Mouse (Mus musculus) testis, adult 2 months (tissue): Measurements from ENCODE around the gene Cldn12. TPM values are rescaled to one million over a fixed set of nuclear protein-coding genes. Genes with fewer than 3 reads are reported as not detected.

Experiments
- H3K27ac ChIP-seq: fragments of 200-500 bp; 2 replicates; pipeline ENCODE4 v1.5.1; 2012; ENCODE audit warnings: low read depth, low read length; ENCODE audit not compliant: control insufficient read depth, insufficient read depth
- H3K27me3 ChIP-seq: fragments of 200-500 bp; 2 replicates; pipeline ENCODE4 v1.6.1; 2012; ENCODE audit warnings: mild to moderate bottlenecking, low read length, moderate library complexity; ENCODE audit not compliant: control insufficient read depth, insufficient read depth
- H3K36me3 ChIP-seq: fragments of 200-500 bp; 2 replicates; pipeline ENCODE4 v1.6.1; 2012; ENCODE audit warnings: mild to moderate bottlenecking, low read length; ENCODE audit not compliant: control insufficient read depth, insufficient read depth
- H3K4me1 ChIP-seq: fragments of 200-500 bp; 2 replicates; pipeline ENCODE4 v1.6.1; 2012; ENCODE audit warnings: low read length; ENCODE audit not compliant: control insufficient read depth, insufficient read depth
- H3K4me3 ChIP-seq: fragments of 200-500 bp; 2 replicates; pipeline ENCODE4 v1.5.1; 2012; ENCODE audit warnings: low read depth, mild to moderate bottlenecking, low read length, moderate library complexity, mixed read lengths; ENCODE audit not compliant: control insufficient read depth
- CTCF ChIP-seq: fragments of 200-500 bp; IDR thresholded peaks from 2 replicates; pipeline ENCODE4 v1.5.1; 2012; ENCODE audit warnings: low read depth, mild to moderate bottlenecking, inconsistent platforms, low read length, moderate library complexity; ENCODE audit not compliant: control insufficient read depth, insufficient read depth, insufficient replicate concordance
- POLR2A ChIP-seq: fragments of 200-500 bp; IDR thresholded peaks from 2 replicates; pipeline ENCODE4 v1.6.1; 2012; ENCODE audit warnings: low read depth, mild to moderate bottlenecking, inconsistent platforms, low read length, moderate library complexity; ENCODE audit not compliant: control insufficient read depth
- polyA plus RNA-seq: library from polyadenylated mRNA; depleted of rRNA; stranded (reverse); fragments of >200 nt; gene quantifications from 2 replicates; pipeline ENCODE4 v1.2.3, GENCODE M21; 2012; rRNA removed

The Cldn12 gene
- polyA plus RNA-seq, 1 experiment = 7.7 TPM

DNA sequence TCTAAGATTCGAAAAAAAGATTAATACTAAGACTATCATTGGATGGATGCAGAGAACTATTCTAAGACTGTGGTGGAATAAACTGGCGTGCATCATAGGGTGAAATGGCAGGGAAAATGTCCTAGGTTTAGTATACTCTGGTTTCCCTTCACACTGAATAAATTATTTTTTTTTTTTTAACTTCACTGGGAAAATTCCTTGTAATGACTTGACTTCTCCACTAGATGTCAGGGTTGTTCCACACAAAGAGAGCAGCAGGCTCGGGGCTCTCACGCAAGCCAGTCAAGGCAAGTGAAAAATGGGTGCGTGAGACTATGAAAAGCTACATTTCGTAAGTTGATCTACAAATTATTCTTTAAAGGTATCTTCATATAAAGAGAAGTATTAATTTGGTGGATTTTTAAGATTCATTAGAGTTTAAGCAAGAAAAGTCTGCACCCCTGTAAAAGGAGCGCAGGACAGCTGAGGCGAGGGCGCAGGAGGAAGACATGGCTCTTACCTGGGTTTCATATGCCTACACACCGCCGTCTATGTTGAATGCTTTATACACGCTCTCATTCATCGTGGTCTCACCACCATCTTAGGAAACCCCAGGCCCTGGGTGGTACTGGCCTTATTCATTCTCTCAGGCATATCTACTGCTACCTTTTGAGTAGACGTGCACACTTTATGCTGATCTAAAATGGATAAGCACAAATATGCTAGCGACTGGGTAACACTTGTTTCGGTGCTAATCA, 20.3 kb downstream of the Cldn12 start:
- H3K36me3 ChIP-seq = no peaks in the 10 kb centered on the region
- H3K4me3 ChIP-seq = no peak overlapping the region
- no peaks in the 10 kb centered on the region for H3K27me3 ChIP-seq
- no peaks in the 10 kb centered on the region for H3K4me1 ChIP-seq
- TF ChIP-seq POLR2A = no peak
- TF ChIP-seq CTCF = peak; percentile 64; the same call in 1 of the 2 replicates
- no peak overlapping the region for H3K27ac ChIP-seq

DNA sequence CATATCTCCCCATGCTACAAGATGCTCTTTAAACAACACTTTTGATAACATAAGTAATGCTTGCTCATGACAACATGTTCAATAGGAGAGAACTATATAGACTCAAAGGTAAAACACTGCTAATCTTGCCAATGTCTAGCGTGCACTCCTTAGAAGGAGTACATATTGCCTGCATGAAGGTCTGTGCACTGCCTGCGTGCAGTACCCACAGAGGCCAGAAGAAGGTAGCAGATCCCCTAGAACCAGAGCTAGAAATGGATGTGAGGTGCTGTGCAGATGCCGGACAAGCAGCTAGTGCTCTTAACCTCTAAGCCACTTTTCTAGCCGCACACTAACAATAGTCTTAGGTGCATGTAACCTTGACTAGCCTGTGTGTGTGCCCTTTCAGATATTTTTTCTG, 22.6 kb downstream of the Cldn12 start:
- Histone ChIP-seq H3K27ac (no peak overlapping the region), H3K4me3 (no peak overlapping the region), H3K27me3 (no peaks in the 10 kb centered on the region), H3K4me1 (no peaks in the 10 kb centered on the region), H3K36me3 (no peaks in the 10 kb centered on the region)
- TF ChIP-seq POLR2A = no peak
- no peak for TF ChIP-seq CTCF

DNA sequence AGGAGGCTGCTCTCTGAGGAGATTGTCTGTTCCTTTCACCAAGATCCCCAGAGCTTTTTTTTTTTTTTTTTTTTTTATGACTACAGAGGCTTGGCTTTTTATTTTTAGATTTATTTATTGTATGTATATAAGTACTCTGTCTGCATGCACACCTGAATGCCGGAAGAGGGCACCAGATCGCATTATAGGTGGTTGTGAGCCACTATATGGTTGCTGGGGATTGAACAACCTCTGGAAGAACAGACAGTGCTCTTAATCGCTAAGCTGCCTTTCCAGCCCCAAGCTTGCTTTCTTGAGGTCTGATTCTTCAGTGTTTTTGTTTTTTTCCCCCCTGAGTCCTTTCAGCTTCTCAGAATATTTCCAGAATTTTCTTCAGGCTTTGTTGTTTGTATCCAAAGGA, 28.7 kb downstream of the Cldn12 start:
- no peak overlapping the region for H3K27ac ChIP-seq
- H3K36me3 ChIP-seq = no peaks in the 10 kb centered on the region
- no peak overlapping the region for H3K4me3 ChIP-seq
- no peaks in the 10 kb centered on the region for H3K27me3 ChIP-seq
- TF ChIP-seq POLR2A (no peak), CTCF (no peak)
- H3K4me1 ChIP-seq = no peaks in the 10 kb centered on the region

DNA sequence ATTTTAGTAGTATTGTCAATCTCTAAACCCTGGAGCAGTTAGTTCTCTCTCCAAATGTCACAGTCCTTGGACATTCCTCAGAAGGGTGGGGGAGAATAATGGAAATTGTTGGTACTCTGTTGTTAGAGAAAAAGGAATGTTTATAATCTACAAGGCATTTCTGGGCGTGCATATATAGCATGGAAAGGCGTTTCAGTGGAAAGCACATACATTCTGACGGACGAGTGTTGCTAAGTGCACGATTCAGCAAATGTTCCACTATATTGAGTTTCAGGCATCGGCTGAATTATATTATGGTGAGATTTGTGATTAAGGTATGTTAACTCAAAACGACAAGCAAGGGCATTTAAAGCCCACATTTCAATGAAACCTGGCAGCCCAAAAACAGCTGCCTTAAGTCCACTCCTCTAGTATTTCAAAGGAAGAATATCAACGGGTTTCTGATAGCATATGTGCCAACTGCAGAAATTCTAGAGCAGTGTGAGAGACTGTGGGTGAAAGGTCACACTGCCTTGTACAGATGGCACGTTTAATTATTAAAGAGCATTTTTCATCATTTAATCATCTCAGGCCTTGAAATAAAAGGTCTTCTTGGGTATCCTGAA, 31.4 kb downstream of the Cldn12 start:
- Histone ChIP-seq H3K27me3 (no peaks in the 10 kb centered on the region), H3K36me3 (no peaks in the 10 kb centered on the region), H3K4me3 (no peak overlapping the region), H3K27ac (no peak overlapping the region), H3K4me1 (no peaks in the 10 kb centered on the region)
- TF ChIP-seq POLR2A (no peak), CTCF (no peak)

DNA sequence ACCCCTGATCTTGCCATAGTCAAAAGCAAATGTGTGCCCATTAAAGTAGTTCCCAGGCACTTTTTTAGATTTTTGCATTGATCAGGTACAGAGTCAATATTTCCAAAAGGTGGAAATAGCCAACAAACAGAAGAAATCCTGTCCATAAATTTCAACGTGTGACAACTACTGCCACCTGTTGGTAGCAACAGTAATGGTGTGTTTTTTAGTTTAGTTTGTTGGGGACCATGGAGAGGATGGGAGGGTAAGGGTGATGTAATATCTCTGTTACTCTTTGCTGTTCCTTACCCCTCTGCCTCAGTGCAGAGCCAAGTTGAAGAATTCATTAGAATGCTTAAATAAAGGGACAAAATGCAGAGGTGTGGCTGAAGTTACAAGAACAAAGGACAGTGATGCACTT, 33.1 kb downstream of the Cldn12 start:
- H3K27me3 ChIP-seq = no peaks in the 10 kb centered on the region
- no peaks in the 10 kb centered on the region for H3K4me1 ChIP-seq
- H3K36me3 ChIP-seq = no peaks in the 10 kb centered on the region
- H3K27ac ChIP-seq = no peak overlapping the region
- H3K4me3 ChIP-seq = peak overlapping the region; percentile 26
- TF ChIP-seq POLR2A (no peak), CTCF (no peak)

DNA sequence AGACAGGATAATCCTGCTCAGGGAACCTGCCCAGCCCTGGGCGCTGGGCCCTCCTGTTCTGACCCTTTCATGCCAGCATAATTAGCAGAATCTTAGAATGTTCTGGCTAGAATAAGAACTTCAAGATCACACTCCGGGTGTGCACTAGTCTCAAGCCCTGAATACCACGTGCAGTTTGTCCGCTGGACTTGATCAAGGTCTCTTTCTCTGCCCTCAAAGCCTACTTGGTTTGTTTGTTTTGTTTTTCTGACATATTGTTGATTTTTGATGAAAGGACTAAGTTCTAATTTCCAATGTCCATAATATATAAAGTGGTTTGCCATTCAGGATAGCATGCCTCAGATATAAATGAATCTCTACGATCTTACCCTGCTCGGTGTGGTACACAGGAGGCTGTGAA, 35.7 kb downstream of the Cldn12 start, which contains the start of gene 1700015F17Rik:
Gene 1700015F17Rik, minus strand, starts transcription at position 101 of the 400 bp plus-strand sequence.
- peak; percentile 49; the same call in 1 of the 2 replicates for TF ChIP-seq POLR2A
- TF ChIP-seq CTCF = no peak

DNA sequence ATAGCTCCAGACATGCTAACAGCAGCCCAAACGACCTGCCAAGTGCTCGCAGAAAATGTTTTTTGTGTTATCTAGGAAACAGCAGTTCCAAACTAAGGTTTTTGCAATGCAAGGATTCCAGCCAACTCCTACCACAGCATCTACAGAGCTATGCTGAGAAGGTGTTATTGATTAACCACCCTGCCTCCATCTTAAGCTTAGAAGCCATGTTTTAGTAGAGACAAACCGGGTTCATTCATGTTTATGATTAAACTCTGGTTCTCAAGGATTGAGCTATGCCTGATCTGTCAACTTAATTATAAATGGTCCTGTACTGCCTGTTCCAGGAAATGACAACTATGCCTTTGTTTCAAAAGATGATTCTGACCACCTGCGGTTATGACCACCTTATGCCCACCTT, 38.6 kb downstream of the Cldn12 start:
- Histone ChIP-seq H3K27me3 (no peaks in the 10 kb centered on the region), H3K36me3 (no peaks in the 10 kb centered on the region), H3K4me3 (peak overlapping the region; percentile 2; the same call in 1 of the 2 replicates), H3K4me1 (no peaks in the 10 kb centered on the region), H3K27ac (no peak overlapping the region)
- TF ChIP-seq POLR2A = no peak
- no peak for TF ChIP-seq CTCF

More for the DNA sequence above, 35.7 kb downstream of the Cldn12 start, which contains the start of gene 1700015F17Rik:
- Histone ChIP-seq H3K36me3 (no peaks in the 10 kb centered on the region), H3K4me3 (peak within 1 kb of the TSS; percentile 86), H3K4me1 (no peaks in the 10 kb centered on the region), H3K27me3 (no peaks in the 10 kb centered on the region), H3K27ac (peak within 1 kb of the TSS; percentile 36; the same call in 1 of the 2 replicates)

DNA sequence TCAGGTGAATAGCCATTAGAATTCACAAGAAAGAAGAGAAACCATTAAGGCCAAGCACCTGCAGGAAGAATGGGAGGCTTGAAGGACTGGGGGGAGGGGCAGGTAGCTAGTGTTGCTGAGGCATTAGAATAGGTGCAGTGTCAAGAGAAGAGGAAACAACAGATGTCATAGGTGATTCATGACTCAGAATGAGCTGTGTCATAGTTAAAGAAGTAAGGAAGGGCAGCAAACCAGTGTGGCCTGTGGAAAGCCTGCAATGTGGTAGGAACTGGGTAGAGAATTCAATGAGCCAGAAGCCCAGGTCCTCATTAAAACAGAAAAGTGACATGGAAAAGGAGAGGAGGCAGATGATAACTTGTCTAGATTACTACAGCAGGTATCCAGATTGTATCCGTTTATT, 49.5 kb downstream of the Cldn12 start:
- TF ChIP-seq POLR2A = no peak
- Histone ChIP-seq H3K36me3 (no peaks in the 10 kb centered on the region), H3K27ac (no peak overlapping the region), H3K27me3 (no peaks in the 10 kb centered on the region), H3K4me3 (no peak overlapping the region), H3K4me1 (no peaks in the 10 kb centered on the region)

Other genes with a start within 250 kb of the Cldn12 start
- 3.0 and 3.1 TPM in 2 replicates for gene Cdk14, start 94.6 kb downstream of the Cldn12 start, polyA plus RNA-seq
- 272 and 296 TPM in 2 replicates for gene 1700015F17Rik, start 35.8 kb downstream of the Cldn12 start, polyA plus RNA-seq
- 2.6 and 3.0 TPM in 2 replicates for gene Gtpbp10, start 44.6 kb upstream of the Cldn12 start, polyA plus RNA-seq
- 0.34 and 0.38 TPM in 2 replicates for gene Gm8773, start 58.8 kb upstream of the Cldn12 start, polyA plus RNA-seq
- gene Cfap69, start 149.3 kb upstream of the Cldn12 start, polyA plus RNA-seq = 163 and 169 TPM in 2 replicates
- gene Steap2, start 179.6 kb upstream of the Cldn12 start, polyA plus RNA-seq = 4.4 and 6.2 TPM in 2 replicates
- gene Steap1, start 234.4 kb upstream of the Cldn12 start, polyA plus RNA-seq = 1.1 TPM in 2 replicates